Mouse (Mus musculus) kidney, adult 11 months (tissue): Measurements from ENCODE around the gene Mug1.
"Not testable (repeated sequence)": the region's sequence is repeated elsewhere in the genome, so short reads cannot be mapped to it uniquely, and the experiment has no call there.

Source experiments
- DNase-seq: peaks from one replicate; pipeline ENCODE4 v3.0.0; 2022

Mug1 gene

GRCm38 (mm10) chr6:121838271-121838670 is at the start of gene Mug1:
Mug1 (plus strand) TSS chr6:121838541.
- DNase-seq, result not testable (repeated sequence)

- no peak for DNase-seq
Observed at GRCm38 (mm10) chr6:121828034-121828433, 10.3 kb upstream of the Mug1 start.

GRCm38 (mm10) chr6:121836361-121836760 is 2.0 kb upstream of the Mug1 start:
- DNase-seq, result no peak

GRCm38 (mm10) chr6:121848378-121848777 is 10.0 kb downstream of the Mug1 start:
- no peak for DNase-seq
